Mouse (Mus musculus) thymus, postnatal 4 days (tissue): ENCODE data around the gene Cdk14.
"Not testable (repeated sequence)": the region's sequence is repeated elsewhere in the genome, so short reads cannot be mapped to it uniquely, and the experiment has no call there.

Source experiments
- DNase-seq: peaks from one replicate; pipeline ENCODE4 v3.0.0; 2021

Gene Cdk14

DNA sequence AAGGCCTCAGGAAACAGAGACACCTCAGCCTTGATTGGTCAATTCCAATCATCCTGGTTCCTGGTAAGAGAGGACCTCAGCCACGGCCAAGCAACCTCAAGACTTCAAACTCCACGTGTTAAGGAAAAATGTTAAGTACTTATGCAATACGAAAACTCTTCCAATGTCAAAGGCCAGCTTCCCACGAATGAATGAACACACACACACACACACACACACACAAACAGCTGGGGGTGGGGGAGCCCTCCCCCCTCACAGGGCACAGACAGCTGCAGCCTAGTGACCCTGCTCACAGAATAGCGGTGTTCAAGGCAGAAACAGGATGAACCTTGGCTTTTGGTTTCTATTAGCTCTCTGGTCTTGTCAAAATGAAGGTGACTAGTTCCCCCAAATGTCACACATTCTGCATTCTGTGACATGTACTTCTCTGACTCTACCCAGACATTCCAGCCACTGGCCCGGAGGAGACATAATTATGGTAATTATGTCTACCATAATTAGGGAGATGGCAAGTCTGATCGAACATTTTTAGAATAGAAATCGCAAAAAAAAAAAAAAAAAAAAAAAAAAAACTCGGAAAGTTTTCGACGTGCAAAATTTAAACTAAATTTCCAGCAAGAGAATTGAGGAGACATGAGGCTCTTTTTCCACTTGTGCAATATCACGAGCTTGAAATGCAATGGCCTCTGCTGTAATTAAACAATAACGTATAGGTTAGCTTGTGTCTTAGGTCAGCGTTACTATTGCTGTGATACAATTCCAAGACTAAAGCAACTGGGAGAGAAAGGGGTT lies 54.6 kb downstream of the Cdk14 start:
- DNase-seq: no peak

DNA sequence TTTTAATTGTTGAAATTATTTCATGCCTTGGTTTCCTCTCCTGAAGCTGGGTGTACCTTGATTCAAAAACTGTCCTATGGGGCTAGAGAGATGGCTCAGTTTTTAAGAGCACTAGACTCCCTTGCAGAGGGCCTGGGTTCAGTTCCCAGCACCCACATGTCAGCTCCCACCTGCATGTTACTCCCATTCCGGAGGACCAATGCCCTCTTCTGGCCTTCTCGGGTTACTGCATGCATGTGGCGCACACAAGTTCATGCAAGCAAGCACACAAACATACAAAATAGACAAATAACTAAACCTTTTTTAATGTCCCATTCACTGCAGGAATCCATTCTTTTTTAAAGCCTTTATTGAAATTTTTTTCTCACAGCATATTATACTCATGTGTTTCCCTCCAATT lies 58.4 kb downstream of the Cdk14 start:
- no peak for DNase-seq

DNA sequence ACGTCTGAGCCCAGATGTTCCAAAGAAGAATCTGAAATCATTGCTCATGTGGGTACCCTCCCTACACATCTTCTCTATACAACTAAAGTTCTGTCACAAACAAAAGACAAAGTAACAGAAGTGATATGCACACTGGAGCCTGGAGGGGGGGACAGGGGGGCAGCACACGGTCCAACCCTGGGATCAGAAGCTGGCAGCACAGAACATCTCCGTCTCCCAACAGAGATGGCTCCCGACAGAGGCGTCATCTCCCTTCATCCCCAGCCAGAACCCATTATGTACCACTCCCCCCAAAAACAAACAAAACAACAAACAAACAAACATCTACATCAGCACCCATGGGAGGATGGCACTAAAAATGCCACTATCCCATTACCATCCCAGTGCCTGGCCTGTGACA lies 59.8 kb downstream of the Cdk14 start:
- no peak for DNase-seq

DNA sequence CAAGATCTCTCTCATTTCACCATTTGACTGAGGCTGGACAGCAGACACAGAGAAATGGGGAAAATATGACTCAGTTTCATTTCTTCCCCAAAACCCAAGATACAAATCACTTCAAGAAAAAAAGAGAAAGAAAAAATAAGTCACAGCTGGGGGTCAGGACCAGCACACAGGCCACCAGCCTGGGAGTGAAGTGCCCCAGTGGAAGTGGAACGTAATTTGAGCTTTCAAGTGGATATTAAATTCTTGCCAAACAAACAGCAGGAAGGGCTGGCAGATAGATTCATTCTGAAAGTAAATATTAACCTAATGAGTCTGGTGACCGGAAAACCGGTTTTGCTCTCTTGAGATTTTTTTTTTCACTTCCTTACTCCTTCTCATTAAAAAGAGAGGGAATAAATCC lies 60.2 kb downstream of the Cdk14 start:
- DNase-seq: no peak

DNA sequence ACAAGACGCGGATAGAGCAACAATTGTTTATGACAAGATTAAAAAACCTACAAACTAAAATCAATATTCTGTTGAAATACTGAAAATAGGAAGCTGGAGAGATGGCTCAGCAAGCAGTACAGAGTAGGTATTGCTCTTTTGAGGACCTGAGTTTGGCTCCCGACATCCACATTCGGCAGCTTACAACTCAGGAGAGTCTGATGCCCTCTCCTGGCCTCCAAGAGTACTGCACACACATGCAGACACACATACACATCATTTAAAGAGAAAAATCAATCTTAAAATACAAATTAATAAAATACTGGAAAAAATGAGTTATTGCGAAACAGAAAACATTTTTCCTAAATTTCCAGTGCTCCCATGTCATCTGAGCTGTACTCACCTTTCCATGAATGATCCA lies 60.7 kb downstream of the Cdk14 start:
- DNase-seq: no peak

DNA sequence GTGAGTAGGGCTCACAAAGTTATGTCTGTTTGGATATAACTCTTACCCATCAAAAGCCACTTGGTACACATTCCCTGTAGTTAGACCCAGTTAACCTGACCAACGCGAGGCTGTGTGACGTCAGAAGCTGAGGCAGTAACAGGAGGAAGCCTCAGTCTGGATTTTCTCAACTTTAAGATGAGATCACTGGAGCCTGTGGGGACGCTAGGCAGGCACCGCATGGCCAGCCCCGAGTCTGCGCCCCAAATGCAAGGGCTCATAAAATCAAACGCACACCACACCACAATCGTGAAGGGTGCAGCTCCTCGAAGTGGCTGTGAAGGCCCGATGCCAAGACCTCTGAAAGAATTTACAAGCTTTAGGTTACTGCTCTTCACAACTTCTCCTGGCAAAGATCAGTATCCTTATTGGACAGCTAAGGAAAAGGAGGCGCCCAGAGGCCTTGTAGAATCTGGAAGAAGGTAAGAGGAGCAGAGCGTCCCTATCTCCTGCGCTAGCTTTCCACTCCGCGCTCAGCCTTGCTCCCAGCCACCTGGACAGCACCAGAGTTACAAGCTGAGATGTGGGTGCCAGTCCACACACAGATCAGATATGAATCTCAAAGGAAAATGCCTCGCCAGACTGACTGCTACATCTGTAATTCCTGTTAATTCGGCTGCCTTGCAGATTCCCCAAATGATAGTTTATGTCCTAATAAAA lies 61.9 kb downstream of the Cdk14 start:
- no peak for DNase-seq

DNA sequence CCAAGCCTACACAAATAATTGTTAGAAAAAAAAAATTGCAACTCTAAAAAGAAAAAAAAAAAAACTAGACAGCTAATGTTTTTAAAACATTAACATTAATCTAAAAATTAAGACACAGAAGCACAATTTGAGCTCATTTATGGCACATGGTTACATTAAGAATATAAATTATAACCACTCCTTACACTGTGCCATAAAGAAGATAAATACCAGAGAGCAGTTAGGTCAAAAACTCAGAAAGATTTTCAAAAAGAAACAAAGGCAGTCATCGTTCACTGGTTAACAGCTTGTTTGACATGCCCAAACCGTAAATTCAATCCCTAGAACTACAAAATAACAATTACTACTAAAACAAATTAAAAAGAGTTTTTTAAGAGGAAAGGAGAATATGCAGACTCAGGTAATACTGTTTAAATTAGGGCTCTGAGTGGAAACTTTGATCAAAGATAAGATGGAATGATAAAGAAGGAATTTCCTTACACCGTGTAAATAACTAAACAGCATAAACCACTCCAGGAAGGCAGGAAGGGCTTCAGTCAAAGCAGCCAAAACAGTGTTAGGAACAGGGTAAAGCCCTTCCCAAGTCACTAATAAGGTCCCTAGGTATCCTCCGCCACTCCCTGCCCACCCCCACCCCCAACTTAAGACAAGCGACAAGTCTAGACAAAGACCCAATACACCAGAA lies 65.3 kb downstream of the Cdk14 start:
- no peak for DNase-seq

DNA sequence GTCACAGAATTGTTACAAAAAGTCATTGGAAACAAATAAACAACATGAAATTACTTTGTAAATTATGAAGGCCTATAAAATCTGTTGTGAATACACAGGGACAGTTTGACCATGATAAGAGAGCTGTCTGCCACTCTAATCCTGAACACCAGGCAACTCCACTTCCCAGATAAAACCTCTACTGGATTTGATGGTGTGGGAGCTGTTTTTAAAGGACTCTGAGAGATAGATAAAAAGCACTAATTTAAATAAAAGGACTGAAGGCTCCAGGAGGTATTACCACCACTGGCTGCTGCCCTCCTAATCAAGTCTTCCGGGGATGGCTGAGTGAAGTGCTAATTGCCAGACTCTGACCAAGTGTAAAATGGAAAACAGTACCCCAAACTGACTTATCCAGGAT lies 66.2 kb downstream of the Cdk14 start:
- DNase-seq: no peak

DNA sequence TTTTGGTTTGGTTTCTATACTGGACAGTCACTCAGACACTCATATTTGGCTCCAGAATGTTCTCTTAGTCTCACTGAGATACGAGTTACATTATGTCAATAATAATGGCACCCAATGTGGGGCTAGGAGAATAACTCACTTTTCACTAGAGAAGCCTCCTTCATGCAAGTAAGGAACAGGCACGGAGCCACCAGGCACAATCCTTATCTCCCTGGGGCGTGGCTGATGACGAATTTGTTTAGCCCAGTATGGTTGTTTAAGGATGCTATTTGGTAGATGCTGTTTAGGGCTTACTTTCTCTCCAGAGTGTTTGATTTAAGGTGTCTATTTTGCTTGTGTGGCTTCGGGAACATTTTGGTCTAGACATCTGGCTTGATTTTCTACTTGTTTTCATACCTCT lies 75.5 kb downstream of the Cdk14 start:
- DNase-seq: no peak

DNA sequence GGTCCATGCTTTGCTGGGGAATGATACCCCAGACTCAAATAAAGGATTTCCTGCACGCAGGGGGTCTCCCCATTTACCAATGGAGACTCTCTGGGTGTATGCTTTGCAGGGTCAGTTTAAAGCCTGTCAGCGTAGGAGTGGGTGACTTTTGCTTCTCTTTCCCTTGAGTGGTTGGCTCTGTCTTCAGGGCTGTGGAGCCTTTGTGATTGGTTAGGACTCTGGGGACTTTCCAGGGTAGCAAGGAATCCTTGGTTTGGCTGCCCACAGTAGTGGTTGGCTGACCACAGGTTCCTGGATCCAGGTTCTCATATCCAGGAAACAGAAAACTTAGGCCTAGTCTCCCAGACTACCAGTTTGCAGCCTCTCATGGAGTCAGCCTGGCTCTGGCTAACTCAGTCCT lies 76.4 kb downstream of the Cdk14 start:
- DNase-seq: no peak

DNA sequence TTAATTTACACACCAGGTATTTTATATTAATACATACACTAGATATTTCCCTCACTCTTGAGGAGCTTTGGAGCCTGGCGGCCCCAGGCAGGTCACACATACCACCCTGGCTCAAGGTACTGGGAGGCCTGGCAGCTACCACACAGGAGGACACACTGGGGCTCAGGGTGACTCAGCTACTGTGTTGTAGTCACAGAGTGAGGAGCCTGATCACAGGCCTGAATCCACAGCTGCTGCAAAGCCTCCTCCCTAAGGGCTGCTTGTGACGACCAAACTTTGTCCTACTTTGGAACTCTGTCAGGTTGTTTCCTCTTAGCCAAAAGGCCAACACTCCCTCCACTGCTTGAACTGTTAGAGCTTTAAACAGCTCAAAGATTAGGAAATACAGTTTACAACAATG lies 76.8 kb downstream of the Cdk14 start:
- DNase-seq: no peak

DNA sequence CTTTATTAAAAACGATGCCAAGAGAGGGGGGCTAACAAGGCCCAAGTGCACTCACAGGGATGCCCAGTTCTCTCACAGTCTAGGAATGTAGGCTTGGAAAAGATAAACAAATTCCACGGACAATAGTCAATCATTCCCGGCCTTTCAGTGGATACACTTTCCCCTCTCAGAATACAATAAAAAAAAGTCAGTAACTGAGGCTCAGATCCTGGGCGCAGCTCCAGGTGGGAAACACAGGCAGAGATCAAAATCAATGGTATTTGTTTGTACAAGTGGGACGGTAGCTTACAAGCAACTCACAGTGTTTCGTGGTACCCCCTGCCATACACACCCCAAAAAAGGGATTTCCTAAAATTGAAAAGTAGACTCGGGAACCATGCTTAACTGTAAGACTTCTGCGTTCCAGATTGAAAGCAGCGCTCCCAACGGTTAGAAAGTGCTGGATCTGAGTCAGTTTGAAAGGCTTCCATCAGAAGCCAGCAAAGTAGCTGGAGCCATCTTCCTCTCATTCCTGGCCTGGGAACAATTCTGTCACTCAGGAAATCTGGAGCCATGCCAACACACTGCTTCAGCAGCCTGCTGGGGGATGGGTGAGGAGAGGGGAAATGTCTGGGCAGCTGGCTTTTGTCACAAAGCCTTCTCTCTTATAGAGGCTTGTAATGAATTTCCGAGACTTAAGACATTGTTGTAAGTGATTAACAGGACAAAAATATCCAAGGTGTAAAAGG lies 77.5 kb downstream of the Cdk14 start:
- DNase-seq: no peak

DNA sequence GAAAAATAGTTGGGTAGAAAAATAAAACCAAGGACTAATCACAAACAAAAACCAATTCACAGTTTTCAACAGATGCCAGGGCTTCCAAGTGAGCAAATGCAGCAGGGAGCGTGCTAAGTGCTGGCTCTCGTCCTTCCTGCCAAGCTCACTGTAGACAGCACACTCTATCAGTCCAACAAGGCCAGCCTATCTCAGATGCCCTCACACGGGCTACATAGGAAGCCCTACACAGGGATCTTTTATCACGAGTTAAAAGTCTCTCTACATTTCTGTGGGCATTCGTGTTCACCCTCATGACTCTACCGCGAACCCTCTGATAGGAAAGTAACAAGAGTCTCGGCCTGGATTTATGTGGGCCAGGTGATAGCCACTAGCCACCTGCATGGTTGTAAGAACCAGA lies 78.5 kb downstream of the Cdk14 start:
- DNase-seq: no peak

DNA sequence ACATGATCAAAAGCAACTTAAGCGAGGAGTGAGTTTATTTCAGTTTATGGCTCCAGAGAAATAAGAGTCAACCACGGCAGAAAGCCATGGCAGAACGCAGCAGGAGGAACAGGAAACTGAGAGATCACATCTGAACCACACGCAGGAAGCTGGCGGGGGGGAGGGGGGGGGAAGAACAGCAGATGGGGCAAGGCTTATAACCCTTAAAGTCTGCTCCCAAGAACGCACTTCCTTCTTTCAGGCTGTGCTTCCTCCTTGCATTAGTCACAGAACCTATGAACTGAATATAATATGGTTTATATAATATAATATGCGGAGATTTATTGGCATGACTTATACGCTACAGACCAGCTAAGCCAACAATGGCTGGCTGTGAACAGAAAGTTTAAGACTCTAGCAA lies 86.2 kb downstream of the Cdk14 start:
- no peak for DNase-seq

DNA sequence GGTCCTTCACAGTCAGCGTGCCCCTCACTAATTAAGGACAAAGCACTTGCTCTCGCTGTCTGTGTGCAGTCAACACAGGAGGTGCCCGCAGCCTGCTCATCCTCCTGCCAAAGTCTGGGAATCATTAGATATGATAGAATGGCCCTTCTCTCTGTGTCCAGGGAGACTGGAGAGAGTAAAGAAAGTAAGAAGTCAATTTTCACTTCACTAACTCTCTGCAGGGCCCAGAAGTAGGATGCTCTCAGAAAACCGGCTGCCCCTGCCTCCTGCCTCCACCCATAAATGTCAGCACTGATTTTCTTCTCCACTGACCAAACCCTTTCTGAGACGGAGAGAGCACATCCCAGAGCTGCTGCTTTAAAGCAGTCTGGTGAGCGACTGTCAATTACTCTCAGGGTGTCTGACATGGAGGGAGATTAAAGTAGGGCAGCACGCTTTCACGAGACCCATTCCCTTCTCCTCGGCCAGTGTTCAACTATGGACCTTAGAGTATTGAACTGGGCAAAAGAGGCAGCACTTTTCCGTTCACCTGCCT lies 89.1 kb downstream of the Cdk14 start:
- no peak for DNase-seq

DNA sequence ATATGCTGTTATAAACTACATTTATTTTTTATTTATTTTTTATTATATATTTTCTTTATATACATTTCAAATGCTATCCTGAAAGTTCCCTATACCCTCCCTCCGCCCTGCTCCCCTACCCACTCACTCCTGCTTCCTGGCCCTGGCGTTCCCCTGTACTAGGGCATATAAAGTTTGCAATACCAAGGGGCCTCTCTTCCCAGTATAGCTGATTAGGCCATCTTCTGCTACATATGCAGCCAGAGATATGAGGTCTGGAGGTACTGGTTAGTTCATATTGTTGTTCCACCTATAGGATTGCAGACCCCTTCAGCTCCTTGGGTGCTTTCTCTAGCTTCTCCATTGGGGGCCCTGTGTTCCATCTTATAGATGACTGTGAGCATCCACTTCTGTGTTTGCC lies 91.1 kb downstream of the Cdk14 start:
- not testable (repeated sequence) for DNase-seq

DNA sequence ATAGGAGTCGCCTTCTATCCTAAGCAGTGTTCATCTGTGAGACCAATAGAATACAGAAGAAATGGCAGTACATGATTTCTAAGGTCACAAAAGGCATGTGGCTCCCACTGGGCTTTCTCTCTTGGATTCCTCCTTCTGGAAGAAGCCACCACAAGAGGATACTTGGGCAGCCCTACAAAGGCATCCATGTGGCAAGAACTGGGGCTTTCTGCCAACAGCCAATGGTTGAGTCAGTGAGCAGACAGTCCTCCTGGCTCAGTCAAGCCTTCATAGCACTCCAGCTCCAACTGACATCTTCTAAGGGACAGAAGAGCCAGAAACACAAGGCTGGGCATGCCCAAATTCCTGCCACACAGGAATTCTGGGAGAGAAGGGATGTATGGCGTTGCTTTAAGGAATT lies 93.4 kb downstream of the Cdk14 start:
- no peak for DNase-seq

DNA sequence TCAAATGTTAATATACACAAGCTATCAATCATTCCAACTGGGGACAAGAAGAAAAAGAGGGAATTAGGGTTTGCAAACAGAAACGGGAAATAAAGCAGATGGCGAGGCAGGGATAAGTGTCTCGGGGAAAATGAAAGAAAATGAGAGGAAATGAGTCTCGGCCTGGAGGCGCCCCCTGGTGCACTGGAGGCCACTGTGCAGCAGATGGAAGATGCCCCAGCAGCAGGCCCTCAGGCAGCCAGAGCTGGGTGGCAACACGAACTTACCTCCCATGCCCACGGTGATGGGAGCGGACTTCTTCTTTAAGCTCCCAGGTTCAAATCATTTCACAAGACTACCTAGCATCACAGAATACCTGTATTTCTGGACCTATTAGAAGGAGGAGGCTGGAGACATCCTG lies 97.4 kb downstream of the Cdk14 start:
- DNase-seq: no peak

DNA sequence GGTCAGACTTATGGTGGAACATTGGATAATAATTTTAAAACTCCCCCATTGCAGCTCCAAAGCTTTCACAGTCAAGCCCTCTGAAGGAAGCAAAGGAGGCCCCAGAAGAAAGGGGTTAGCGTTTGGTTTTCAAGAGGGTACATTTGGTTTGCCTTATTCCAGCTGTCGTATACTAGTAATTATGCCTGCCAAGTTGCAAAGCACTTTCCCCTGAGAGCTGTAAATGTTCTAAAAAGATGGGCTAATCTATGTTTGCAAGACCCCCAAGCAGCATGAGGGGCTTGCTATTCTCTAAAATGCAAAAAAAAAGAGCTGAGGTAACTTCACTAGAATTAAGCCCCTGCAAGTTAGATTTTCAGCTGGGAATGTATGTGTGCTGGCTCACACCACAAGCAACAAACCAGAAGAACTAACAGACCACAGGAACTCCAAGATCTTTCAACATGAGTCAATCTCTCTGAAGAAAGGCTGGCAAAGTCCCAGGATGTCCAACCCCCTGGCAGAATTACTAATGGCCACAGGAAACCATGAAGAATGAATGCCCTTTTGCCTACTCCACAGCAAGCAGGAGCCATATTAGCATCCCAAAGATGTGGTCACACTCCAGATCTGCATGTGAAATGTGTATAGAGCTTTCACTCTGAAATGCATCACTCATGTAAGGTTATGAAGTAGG lies 99.5 kb downstream of the Cdk14 start:
- DNase-seq: no peak

DNA sequence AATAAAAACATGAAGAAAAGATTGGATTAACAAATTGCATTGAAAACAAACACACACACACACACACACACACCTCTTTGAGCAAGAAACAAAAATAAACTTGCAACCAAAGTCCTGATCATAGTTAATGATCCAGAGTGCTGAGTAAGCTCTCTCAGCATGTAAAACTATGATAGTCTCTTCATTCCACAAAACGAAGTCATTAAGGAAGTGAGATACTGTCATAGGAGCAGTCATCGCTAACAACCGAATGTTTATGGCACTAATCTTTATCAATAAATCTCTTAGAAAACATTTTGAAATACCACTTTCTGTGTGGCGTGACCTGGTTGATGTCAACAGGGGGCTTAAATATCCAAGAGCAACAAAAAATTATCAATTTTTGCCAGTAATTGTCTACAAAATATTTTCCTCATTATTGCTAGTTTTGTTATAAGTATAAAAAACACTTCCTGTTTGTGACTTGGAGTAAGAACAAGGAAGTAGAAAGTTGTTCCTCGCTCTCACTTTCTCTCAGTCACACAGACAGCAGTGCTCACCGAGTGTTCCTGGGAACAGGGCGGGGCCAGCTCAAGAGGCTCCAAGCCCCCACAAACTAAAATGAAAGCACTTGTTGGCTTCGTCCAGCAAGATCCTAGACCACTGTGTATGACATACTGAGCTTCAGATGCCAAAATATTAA lies 100.1 kb downstream of the Cdk14 start:
- DNase-seq: no peak

DNA sequence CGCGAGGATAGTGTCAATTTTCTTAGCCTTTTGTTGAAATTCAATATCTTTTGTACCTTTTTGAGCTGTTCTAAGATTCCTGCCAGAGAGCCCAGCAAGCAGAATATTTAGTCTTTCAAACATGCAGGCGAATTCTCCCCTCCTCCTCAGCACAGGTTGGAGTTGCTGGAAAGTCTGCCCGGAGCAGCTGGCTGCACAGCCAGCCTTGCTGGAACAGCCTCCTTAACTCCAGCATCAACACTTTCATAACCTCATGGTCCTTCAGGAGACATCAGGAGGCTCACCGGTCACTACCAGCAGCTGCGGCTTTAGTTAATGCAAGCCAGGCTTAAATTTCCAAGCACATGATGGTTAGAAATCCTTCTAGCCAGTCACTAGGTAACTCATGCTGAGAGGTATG lies 105.8 kb downstream of the Cdk14 start:
- no peak for DNase-seq

DNA sequence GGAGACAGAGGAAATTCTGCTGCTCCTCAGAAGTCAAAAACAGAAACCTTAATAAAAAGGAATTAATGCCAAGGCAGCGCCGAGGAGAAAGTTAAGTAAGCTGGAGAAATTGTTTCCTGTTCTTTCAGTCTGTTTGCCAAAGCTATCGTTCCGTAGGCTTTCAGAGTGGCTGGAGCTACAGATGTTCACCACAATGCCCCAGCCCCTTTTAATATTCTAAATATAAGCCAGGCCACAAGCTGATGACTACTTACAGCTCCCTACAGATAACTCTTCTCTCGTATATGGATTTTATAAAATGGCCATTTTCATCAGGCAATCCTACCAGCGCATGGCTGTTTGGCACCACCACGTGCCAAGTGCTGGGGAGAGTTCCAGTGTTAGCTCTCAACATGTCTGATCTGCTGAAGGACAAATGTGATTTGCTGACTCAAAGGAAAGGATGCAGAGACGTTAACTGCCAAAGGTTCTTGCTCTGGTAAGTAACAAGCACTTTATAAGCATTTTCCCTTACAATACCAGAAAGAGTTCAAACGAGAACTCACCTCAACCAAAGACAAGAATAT lies 106.8 kb downstream of the Cdk14 start:
- no peak for DNase-seq
